Mouse (Mus musculus) forebrain, embryonic 15.5 days (tissue): Measurements from ENCODE around the gene Naxd. TPM values are rescaled to one million over a fixed set of nuclear protein-coding genes. Genes with fewer than 3 reads are reported as not detected.

ENCODE experiments used
- ATAC-seq: fragments of 200-750 bp; cut with Nextera tagmentation; replicated peaks from 2 replicates; pipeline ENCODE4 v1.8.0; 2017; ENCODE audit warnings: mild to moderate bottlenecking, moderate TSS enrichment, moderate library complexity
- H3K27ac ChIP-seq: fragments of 300-500 bp; sonication (generic); replicated peaks from 2 replicates; pipeline ENCODE4 v1.5.1; 2015; ENCODE audit warnings: mild to moderate bottlenecking, inconsistent platforms
- H3K27me3 ChIP-seq: fragments of 300-500 bp; sonication (generic); 2 replicates; pipeline ENCODE4 v1.6.1; 2015; ENCODE audit warnings: inconsistent platforms
- H3K36me3 ChIP-seq: fragments of 300-500 bp; sonication (generic); 2 replicates; pipeline ENCODE4 v1.6.1; 2015; ENCODE audit warnings: mild to moderate bottlenecking, inconsistent platforms
- H3K4me1 ChIP-seq: fragments of 300-500 bp; sonication (generic); 2 replicates; pipeline ENCODE4 v1.6.1; 2015; ENCODE audit warnings: inconsistent platforms
- H3K4me2 ChIP-seq: fragments of 300-500 bp; sonication (generic); replicated peaks from 2 replicates; pipeline ENCODE4 v1.6.1; 2015; ENCODE audit warnings: mild to moderate bottlenecking, inconsistent platforms
- H3K4me3 ChIP-seq: fragments of 300-500 bp; sonication (generic); 2 replicates; pipeline ENCODE4 v1.5.1; 2015; ENCODE audit warnings: mild to moderate bottlenecking, inconsistent platforms
- H3K9ac ChIP-seq: fragments of 300-500 bp; sonication (generic); replicated peaks from 2 replicates; pipeline ENCODE4 v1.6.1; 2015; ENCODE audit warnings: mild to moderate bottlenecking, inconsistent platforms
- H3K9me3 ChIP-seq: fragments of 300-500 bp; sonication (generic); 2 replicates; pipeline ENCODE4 v1.6.1; 2016; ENCODE audit warnings: inconsistent platforms
- WGBS: fragments of 180-500 bp; shearing (Covaris S2); methylation state at CpG from one replicate; pipeline ENCODE4 v1.1.7; 2015; ENCODE audit warnings: mixed read lengths; 5-methylcytosine and 5-hydroxymethylcytosine counted together
- polyA plus RNA-seq: library from polyadenylated mRNA; unstranded; fragments of >200 nt; fragmentation: Nextera tagmentation; extraction: Ambion mirVana; gene quantifications from 2 replicates; pipeline ENCODE4 v1.2.1, GENCODE M21; 2015

Naxd gene
- polyA plus RNA-seq, result 161 and 166 TPM in 2 replicates

GRCm38 (mm10) chr8:11497017-11497990, at the start of gene Naxd:
TSS of gene Naxd (plus strand) at chr8:11497506.
- Histone ChIP-seq H3K27me3 (0 out of 2 replicates have a peak, but pooled peaks cover 9% of the 10 kb centered on the region), H3K9me3 (no peaks in the 10 kb centered on the region), H3K36me3 (no peaks in the 10 kb centered on the region), H3K9ac (peak within 1 kb of the TSS; percentile 85), H3K4me1 (peaks cover 19% of the 10 kb centered on the region), H3K4me3 (peak within 1 kb of the TSS; percentile 89), H3K4me2 (peak within 1 kb of the TSS; percentile 78), H3K27ac (peak within 1 kb of the TSS; percentile 83)
- 3% methylated on average over 73 of the region's 73 CpGs for WGBS
- peak; percentile 98 for ATAC-seq

DNA sequence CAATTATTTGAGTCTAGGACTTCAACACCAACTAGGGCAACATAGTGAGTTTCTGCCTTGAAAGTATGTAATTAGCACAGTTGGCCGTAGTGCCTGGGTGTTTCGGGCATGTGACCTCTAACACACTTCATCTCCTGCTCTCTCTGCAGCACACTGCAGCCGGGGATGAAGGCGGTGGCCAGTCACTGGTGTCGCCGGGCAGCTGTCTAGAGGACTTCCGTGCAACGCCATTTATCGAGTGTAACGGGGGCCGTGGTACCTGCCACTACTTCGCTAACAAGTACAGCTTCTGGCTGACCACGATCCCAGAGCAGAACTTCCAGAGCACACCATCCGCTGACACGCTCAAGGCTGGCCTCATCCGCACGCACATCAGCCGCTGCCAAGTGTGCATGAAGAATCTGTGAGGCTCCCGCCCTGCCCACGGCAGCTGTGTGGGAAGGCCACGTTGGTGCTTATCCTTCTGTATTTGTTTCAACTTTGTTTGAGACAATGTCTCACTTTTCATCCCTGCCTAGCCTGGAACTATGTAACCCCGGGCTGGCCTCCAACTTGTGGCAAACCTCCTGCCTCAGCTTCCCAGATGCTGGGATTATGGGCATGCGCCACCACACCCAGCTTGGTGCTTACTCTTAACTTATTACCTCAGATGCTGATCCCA, 49.3 kb upstream of the Naxd start:
- H3K4me3 ChIP-seq, result no peak overlapping the region
- no peak overlapping the region for H3K9ac ChIP-seq
- WGBS, result 90% methylated on average over 23 of the region's 23 CpGs
- no peak for ATAC-seq
- no peaks in the 10 kb centered on the region for H3K9me3 ChIP-seq
- H3K27me3 ChIP-seq, result no peaks in the 10 kb centered on the region
- no peak overlapping the region for H3K4me2 ChIP-seq
- no peaks in the 10 kb centered on the region for H3K36me3 ChIP-seq
- H3K4me1 ChIP-seq, result peaks cover 8% of the 10 kb centered on the region
- no peak overlapping the region for H3K27ac ChIP-seq

- no peak overlapping the region for H3K9ac ChIP-seq
Observed at GRCm38 (mm10) chr8:11450184-11451113, 46.9 kb upstream of the Naxd start.

DNA sequence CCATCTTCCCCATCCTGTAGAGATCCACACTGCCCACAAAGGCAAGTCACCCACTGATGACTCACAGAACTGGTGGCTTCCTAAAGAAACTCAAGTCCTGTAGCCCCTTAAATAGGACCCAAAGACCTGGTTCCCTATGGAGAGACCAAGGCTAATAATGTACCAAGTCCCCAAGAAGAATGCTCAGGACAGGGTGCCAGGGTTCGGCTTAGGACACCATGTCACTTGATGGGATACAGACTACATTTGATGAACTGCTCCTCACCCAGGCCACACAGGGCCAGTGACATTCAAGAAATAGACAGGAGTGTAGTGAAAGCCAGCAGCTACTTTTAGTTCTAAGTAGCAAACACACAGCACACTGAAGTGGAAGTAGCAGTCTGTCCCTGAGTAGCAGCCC, 45.2 kb upstream of the Naxd start:
- Histone ChIP-seq H3K4me2 (no peak overlapping the region), H3K27me3 (no peaks in the 10 kb centered on the region), H3K4me1 (peaks cover 12% of the 10 kb centered on the region), H3K27ac (no peak overlapping the region), H3K4me3 (no peak overlapping the region), H3K9ac (no peak overlapping the region), H3K9me3 (no peaks in the 10 kb centered on the region), H3K36me3 (no peaks in the 10 kb centered on the region)
- 97% methylated on average over 1 of the region's 1 CpGs for WGBS
- no peak for ATAC-seq

More at GRCm38 (mm10) chr8:11450184-11451113, 46.9 kb upstream of the Naxd start:
- Histone ChIP-seq H3K9me3 (no peaks in the 10 kb centered on the region), H3K36me3 (no peaks in the 10 kb centered on the region), H3K27ac (no peak overlapping the region), H3K4me1 (peaks cover 12% of the 10 kb centered on the region), H3K4me3 (no peak overlapping the region), H3K27me3 (no peaks in the 10 kb centered on the region), H3K4me2 (no peak overlapping the region)
- ATAC-seq, result no peak
- WGBS, result 35% methylated on average over 8 of the region's 8 CpGs

- H3K9me3 ChIP-seq, result no peaks in the 10 kb centered on the region
- peaks cover 12% of the 10 kb centered on the region for H3K4me1 ChIP-seq
- H3K4me3 ChIP-seq, result no peak overlapping the region
- no peak overlapping the region for H3K4me2 ChIP-seq
- no peaks in the 10 kb centered on the region for H3K27me3 ChIP-seq
- ATAC-seq, result no peak
- no peaks in the 10 kb centered on the region for H3K36me3 ChIP-seq
- H3K27ac ChIP-seq, result no peak overlapping the region
- no peak overlapping the region for H3K9ac ChIP-seq
- WGBS, result 30% methylated on average over 3 of the region's 3 CpGs
Observed at GRCm38 (mm10) chr8:11452559-11452958, 44.7 kb upstream of the Naxd start.

- no peaks in the 10 kb centered on the region for H3K9me3 ChIP-seq
- 15% methylated on average over 4 of the region's 4 CpGs for WGBS
- no peak overlapping the region for H3K4me2 ChIP-seq
- no peak overlapping the region for H3K27ac ChIP-seq
- no peak overlapping the region for H3K9ac ChIP-seq
- no peak overlapping the region for H3K4me3 ChIP-seq
- H3K4me1 ChIP-seq, result peaks cover 15% of the 10 kb centered on the region
- H3K27me3 ChIP-seq, result no peaks in the 10 kb centered on the region
- ATAC-seq, result no peak
- no peaks in the 10 kb centered on the region for H3K36me3 ChIP-seq
Observed at GRCm38 (mm10) chr8:11452974-11453373, 44.3 kb upstream of the Naxd start.

DNA sequence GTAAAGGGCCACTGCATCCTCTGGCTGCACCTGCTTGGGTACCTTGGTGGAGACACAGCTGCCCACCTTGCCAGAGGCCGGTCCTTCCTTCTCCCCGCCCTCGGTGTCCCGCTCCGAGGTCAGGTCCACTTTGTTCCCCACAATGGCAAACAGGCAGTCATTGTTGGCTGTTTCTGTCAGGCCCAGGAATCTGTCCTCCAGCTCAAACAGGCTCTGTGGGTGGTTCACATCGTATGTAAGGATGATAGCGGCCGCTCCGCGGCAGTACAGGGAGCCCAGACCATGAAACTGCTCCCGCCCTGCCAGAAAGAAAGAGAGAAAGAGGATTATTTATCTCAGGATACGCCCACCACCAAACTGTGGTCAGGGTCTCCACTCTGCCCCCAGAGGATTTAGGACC, 43.1 kb upstream of the Naxd start:
- Histone ChIP-seq H3K36me3 (no peaks in the 10 kb centered on the region), H3K4me1 (peaks cover 18% of the 10 kb centered on the region), H3K27me3 (no peaks in the 10 kb centered on the region), H3K9ac (no peak overlapping the region), H3K4me2 (no peak overlapping the region), H3K4me3 (no peak overlapping the region), H3K9me3 (no peaks in the 10 kb centered on the region), H3K27ac (no peak overlapping the region)
- no peak for ATAC-seq
- 34% methylated on average over 12 of the region's 12 CpGs for WGBS

GRCm38 (mm10) chr8:11457278-11457677, 40.0 kb upstream of the Naxd start:
- no peak for ATAC-seq
- no peaks in the 10 kb centered on the region for H3K27me3 ChIP-seq
- 71% methylated on average over 3 of the region's 3 CpGs for WGBS

DNA sequence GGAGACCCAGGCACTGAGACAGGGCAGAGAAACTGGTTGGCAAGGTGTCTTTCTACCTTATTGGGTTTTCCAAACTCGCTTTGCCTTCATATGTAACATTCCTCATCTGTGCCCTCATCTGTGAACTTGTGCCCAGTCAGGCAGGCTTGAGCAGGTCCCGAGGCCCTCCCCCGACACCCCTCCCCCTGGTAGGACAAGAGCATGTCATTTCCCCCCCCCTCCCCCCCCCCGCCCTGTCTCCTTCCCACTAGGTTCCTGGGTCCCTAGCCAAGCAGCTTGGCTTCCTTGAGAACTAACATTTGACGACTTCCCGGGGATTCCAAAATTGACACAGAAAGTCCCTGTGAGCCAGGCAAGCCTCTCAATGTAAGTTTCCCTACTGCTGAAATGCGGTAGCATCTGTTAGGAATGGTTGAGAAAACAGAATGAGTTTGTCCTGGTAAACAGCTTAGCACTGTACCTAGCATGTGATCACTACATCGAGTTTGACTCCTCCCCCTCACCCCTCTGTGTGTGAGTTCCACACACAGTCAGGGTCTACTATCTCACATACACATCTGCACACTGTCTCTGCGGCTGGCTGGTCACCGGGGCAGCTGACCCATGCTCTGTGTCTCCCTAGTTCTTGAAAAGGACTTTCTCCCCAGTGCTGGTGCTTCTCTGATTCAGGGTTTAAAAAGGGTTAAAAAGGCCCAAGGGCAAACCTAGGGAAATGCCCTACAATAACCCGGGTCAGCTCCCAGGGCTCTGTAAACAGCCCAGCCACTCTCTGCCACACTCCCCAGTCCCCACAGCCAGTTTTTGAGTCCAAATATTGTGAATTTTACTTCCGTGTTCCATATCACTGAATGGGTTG, 39.1 kb upstream of the Naxd start:
- Histone ChIP-seq H3K4me3 (no peak overlapping the region), H3K9me3 (no peaks in the 10 kb centered on the region), H3K9ac (no peak overlapping the region), H3K27ac (no peak overlapping the region), H3K4me2 (no peak overlapping the region), H3K4me1 (0 out of 2 replicates have a peak, but pooled peaks cover 9% of the 10 kb centered on the region), H3K27me3 (no peaks in the 10 kb centered on the region), H3K36me3 (no peaks in the 10 kb centered on the region)
- ATAC-seq, result no peak
- WGBS, result 61% methylated on average over 12 of the region's 12 CpGs

More at GRCm38 (mm10) chr8:11457278-11457677, 40.0 kb upstream of the Naxd start:
- H3K4me3 ChIP-seq, result no peak overlapping the region
- H3K27ac ChIP-seq, result no peak overlapping the region
- H3K9ac ChIP-seq, result no peak overlapping the region
- no peaks in the 10 kb centered on the region for H3K9me3 ChIP-seq
- peaks cover 18% of the 10 kb centered on the region for H3K4me1 ChIP-seq
- no peak overlapping the region for H3K4me2 ChIP-seq
- no peaks in the 10 kb centered on the region for H3K36me3 ChIP-seq

DNA sequence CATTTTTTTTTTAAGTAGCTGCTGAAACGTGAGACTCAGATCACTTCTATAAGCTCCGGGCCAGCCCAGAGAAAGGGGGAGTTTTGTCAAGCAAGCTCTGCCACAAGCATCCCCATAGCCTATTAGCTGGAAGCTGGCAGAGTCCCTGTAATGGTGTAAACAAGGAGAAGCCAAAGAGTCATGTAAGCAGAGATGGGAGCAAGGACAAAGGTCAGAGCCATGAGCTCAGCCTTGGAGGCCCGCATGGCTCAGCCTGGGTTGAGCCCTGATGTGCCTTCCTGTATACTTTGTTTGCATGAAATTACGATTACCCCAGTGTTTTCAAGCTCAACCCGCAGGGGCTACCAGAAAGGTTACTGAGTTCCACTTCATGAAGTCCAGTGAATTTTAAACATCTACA, 38.3 kb upstream of the Naxd start:
- WGBS, result 64% methylated on average over 5 of the region's 5 CpGs
- no peak overlapping the region for H3K9ac ChIP-seq
- no peak overlapping the region for H3K4me3 ChIP-seq
- no peaks in the 10 kb centered on the region for H3K9me3 ChIP-seq
- no peak overlapping the region for H3K4me2 ChIP-seq
- H3K36me3 ChIP-seq, result no peaks in the 10 kb centered on the region
- ATAC-seq, result no peak
- H3K27ac ChIP-seq, result no peak overlapping the region
- 0 out of 2 replicates have a peak, but pooled peaks cover 8% of the 10 kb centered on the region for H3K4me1 ChIP-seq
- no peaks in the 10 kb centered on the region for H3K27me3 ChIP-seq

- WGBS, result 36% methylated on average over 2 of the region's 2 CpGs
- no peak for ATAC-seq
Observed at GRCm38 (mm10) chr8:11460934-11461333, 36.4 kb upstream of the Naxd start.

More at GRCm38 (mm10) chr8:11460934-11461333, 36.4 kb upstream of the Naxd start:
- Histone ChIP-seq H3K4me2 (no peak overlapping the region), H3K36me3 (no peaks in the 10 kb centered on the region), H3K9me3 (no peaks in the 10 kb centered on the region), H3K4me3 (no peak overlapping the region), H3K4me1 (0 out of 2 replicates have a peak, but pooled peaks cover 6% of the 10 kb centered on the region), H3K27ac (no peak overlapping the region), H3K9ac (no peak overlapping the region), H3K27me3 (no peaks in the 10 kb centered on the region)
